Mouse (Mus musculus) right cerebral cortex, postnatal 14 days (tissue): ENCODE measurements around the gene 9030025P20Rik.
"Not testable (repeated sequence)": the region's sequence is repeated elsewhere in the genome, so short reads cannot be mapped to it uniquely, and the experiment has no call there.

Experiments
- DNase-seq: peaks from one replicate; pipeline ENCODE4 v3.0.0; 2022

9030025P20Rik gene

DNA sequence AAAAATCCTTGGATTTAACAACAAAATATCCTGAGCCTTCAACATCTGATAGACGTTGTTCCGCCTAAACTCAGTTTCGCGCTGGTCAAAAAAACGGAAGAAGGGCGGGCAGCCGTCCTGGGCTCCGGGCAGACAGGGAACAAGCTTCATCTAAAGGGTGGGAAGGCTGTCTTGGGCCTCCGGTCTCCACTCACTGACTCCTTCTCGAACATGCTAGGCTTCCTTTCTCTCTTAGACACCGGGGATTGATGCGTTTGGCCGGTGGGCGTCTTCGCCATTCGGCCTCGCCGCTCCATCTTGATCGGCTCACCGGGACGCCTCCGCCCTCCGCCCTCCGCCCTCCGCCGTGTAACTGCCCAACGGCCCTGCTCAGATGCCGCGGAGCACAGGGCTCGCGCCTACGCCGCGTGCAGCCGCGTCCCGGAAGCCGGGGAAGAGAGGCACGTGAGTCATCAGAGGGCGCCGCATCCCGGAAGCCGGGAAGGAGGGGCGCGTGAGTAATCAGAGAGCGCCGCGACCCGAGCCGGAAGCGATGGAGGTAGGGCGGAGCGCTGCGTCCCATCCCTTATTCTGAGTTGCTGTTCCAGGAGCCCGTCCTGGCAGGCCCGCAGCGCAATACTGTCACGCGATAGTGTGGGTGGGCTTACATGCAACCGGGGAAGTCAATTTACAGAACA lies at the start of gene 9030025P20Rik, which contains the start of gene Gm3417:
TSS of gene 9030025P20Rik (plus strand) at position 107 of the 677 bp plus-strand sequence.
TSS of gene Gm3417 (minus strand) at position 429 of the 677 bp plus-strand sequence.
- DNase-seq, result not testable (repeated sequence)

DNA sequence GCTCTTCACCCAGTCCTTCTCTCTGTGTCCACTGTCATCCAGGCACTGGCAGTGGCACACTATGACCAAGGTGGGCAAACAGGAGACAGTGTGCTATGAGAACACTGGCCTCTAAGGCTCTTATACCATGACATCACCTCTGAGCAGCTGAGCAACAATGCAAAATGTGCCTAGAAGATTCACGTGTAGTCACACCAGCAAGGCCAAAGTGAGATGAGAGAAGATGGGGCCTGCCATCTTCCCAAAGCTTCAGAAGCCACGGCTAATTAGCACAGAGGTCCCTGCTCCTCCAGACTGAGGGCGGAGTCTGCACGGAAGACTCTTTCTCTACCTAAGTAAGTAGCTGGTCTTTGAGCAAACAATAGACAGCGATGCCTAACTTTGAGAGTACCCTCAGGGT lies 49.6 kb upstream of the 9030025P20Rik start:
- DNase-seq, result no peak

DNA sequence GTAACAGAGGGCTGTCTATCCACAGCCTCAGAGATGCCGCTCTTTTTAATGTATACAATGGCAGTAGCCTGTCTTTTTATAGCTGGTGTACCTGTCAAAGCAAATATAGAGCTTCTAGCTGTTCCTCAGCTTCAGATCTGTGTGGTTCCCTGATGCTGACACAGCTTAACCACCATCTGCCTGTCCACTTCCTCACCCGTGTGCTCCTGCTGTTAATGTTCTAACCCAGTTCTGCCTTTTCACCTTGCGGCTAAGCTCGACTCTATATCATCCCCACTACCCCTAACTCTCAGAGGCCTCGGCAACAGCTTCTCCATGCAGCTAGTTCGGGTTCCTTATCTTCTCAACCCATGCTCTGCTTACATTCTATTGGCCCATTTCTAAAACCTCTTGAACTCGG lies 47.6 kb upstream of the 9030025P20Rik start:
- DNase-seq, result no peak

DNA sequence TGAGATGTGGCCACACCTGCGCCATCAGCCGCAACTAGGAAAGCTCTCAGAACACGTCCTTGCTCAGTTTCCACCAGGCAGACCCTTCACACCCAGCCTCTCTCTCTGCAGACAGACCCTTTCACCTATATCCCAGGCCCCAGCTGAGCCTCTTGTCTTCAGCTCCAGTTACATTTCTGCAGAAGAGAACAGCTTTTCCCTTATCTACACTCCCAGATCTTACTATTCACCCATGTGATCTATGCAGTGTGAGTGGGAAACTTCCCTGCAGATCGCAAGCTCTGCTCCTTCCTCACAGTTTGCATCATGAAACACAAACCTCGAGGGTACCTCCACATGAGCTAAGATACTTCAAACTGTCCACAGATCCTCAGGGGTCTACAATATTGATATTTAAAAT lies 46.8 kb upstream of the 9030025P20Rik start:
- no peak for DNase-seq

DNA sequence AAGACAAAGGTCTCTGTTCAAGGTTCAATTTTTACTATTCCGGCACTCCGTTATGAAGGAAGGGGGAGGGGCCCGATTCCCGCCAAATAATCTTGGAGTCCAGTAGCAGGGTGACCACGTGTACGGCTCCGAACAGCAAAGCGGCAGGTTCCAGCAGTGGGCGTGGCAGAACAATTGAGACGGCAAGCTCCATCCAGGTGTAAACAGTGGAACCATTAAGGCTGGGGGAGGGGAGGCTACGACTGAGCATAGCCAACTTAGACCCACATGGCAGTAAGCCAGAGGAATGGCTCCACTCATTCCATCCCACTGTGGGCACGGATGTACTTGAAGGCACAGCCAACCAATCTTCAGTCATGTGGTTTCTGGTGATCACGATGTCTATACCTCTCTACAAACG lies 43.0 kb upstream of the 9030025P20Rik start:
- DNase-seq, result not testable (repeated sequence)

GRCm38 (mm10) chr17:14935841-14936605 lies 42.2 kb upstream of the 9030025P20Rik start:
- no peak for DNase-seq

DNA sequence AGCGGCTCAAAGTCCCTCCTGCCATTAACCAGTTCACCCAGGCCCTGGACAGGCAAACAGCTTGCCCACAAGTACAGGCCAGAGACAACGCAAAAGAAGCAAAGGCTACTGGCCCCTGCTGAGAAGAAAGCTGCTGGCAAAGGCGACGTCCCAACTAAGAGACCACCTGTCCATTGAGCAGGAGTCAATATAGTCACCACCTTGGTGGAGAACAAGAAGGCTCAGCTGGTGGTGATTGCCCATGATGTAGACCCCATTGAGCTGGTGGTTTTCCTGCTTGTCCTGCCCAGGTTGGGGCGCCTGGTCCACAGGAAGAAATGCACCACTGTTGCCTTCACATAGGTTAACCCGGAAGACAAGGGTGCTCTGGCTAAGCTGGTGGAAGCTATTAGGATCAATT lies 36.1 kb upstream of the 9030025P20Rik start:
- not testable (repeated sequence) for DNase-seq

DNA sequence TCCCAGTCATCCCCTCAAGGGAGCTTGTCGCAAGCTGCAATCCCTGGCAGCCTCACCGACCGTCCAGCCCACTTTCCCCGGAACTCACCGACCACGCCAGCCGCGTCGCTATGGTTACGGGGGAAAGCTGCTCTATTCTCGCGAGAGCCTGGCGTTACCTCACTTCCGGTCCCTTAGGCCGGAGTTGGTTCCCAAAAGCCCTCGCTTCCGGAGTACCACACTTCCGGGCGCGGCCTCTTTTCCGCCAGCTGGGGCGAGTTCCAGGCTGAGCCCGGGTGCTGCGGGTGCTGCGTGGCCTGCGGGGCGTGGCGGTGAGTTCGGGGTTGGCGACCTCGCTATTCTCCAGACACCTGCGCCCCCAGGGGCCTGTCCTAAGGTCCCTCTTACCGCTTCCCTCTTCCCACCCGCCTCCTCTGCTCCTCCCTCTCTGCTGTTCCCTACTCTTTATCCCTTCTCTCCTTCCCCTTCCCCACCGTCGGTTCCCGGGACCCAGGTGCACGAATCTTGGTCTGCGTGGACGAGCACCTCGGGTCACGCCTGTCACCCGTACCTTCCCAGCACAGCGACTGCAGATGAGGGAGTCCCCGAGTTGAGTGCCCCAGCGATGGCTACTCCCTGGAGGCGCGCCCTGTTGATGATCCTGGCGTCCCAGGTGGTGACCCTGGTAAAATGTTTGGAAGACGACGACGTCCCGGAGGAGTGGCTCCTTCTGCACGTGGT lies 35.1 kb upstream of the 9030025P20Rik start, which contains the start of the genes Wdr27 and 1600012H06Rik:
TSS of gene Wdr27 (minus strand) at position 150 of the 720 bp plus-strand sequence.
TSS of gene 1600012H06Rik (plus strand) at position 176 of the 720 bp plus-strand sequence.
- DNase-seq, result peak; percentile 98

DNA sequence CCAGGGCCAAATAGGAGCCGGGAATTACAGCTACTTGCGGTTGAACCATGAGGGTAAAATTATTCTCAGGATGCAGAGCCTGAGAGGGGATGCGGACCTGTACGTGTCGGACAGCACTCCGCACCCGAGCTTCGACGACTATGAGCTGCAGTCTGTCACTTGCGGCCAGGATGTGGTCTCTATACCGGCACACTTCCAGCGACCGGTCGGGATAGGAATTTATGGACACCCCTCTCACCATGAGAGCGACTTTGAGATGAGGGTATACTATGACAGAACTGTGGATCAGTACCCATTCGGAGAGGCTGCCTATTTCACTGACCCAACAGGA lies 34.6 kb upstream of the 9030025P20Rik start:
- no peak for DNase-seq

DNA sequence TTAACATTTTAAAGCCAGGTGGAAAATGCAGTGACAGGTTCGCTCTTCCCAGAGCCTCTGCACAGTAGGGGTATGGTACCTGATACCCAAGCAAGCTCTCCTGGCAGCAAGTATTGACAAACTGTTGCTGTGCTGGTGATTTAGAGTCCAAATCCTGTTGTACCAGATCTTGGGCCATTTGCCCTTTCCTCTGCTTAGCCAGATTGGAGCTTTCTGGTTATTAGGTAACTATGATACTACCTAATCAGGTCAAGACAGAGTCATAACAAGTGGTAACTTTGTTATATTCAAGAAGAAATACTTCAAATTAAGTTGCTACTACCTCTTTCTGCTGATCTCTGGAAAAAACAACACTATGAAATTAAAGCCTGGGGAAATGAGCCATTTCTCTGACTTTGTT lies 33.7 kb upstream of the 9030025P20Rik start:
- DNase-seq, result no peak

DNA sequence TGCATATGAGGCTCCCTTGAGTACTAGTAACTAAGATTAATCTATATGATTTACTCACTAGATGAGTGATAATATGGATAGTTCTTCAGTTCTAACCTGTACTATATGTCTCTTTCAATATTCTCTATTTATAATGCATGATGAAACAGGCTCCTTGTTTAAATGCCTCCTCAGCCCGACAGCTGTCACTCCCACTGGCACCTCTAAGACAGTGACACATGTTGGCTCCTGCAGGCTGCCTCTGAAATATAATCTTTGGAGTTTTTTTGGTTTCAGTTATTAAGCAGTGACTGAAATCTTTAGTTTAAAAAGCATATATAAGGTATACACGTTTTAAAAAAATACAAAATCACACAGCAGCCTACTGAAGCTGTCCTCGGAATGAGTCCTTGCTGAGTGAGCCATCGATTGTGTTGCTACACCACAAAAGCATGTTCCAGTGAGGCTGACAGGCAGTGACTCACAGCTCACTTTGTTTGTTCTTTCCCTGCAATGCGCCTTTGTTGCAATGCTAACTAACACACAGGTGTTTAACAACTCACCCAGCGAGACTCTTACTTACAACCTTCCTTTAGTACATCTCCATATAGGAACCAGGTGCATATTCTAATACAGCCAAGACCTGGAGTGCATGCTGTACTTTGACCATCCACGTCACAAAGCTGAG lies 29.0 kb upstream of the 9030025P20Rik start:
- no peak for DNase-seq

- no peak for DNase-seq
Measured at GRCm38 (mm10) chr17:14953452-14953851, 24.8 kb upstream of the 9030025P20Rik start.

DNA sequence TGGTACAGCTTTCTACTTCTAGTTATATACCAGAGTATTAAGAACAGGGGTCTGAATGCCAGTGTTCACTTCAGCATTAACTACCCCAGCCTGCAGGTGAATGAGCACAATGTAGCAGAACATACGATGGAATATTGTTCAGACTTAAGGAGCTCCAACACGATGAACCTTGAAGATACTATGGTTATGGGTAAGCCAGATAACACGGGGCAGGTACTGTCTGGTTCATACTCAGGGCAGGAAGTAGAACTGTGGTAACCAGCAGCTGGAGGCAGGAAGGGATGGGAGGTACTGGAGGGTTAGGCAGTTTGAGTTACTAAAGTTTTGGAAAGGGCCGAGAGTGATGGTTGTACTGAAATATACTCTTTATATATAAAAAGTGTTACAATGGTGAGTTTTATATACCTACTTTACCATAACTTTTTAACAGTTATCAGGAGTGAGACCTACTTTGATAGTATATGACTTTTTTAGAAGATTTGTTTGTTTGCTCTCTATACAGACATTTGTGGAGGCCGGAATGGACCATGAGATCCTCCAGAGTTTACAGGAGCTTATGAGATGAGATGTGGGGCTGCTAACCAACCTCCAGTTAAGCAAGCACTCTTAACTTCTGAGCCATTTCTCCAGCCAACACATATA lies 19.5 kb upstream of the 9030025P20Rik start:
- no peak for DNase-seq

GRCm38 (mm10) chr17:14959979-14960378 lies 18.3 kb upstream of the 9030025P20Rik start:
- no peak for DNase-seq

DNA sequence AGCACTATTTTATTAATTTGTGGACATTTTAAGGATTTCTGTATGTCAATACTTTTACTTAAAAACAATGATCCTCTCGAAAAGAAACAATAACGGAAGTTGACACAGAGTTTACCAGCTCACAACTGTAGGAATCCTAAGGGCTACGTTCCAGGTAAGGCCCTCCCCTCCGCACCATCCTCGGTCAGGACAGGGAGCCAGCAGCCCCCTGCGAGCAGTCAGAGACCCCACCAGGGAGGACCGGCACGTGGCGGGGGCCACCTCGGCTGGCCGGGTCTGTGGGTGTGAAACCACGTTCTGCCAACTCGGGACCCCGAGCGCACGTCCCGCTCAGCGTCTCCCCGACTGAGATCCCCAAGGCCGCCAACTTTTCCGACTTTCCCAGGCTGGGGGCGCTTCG lies 17.7 kb upstream of the 9030025P20Rik start:
- no peak for DNase-seq

- DNase-seq, result not testable (repeated sequence)
Measured at GRCm38 (mm10) chr17:14960951-14961556, 17.2 kb upstream of the 9030025P20Rik start, which contains the start of gene Phf10. Gene Phf10, minus strand, starts transcription at chr17:14961273.

DNA sequence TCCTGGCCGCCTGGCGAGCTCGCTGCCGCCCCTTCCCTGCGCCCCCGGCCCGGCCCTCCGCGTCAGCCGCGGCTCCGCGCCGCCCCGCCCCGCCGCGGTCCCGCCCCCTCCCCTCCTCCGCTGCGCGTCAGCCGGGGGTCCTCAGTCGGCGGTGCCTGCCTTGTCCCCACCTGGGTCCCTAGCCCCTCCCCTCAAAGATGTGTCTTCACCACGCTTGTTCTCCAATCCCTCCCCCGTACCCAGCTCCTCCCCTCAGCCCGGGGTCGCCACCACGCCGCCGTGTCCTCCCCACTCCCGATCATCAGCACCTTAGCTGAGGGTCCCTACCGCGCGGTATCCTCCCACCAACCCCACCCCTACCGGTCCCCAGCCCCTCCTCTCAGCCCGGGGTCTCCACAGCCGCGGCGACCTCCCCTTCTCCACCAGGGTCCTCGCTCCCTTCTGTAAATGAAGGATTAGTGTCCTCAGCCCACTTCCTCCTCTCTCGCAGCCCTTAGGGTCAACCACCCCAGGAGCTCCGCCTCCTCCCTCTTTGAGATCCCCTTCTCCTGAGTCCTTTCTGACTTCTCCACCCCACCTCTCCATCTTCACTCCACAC lies 16.6 kb upstream of the 9030025P20Rik start:
- not testable (repeated sequence) for DNase-seq

DNA sequence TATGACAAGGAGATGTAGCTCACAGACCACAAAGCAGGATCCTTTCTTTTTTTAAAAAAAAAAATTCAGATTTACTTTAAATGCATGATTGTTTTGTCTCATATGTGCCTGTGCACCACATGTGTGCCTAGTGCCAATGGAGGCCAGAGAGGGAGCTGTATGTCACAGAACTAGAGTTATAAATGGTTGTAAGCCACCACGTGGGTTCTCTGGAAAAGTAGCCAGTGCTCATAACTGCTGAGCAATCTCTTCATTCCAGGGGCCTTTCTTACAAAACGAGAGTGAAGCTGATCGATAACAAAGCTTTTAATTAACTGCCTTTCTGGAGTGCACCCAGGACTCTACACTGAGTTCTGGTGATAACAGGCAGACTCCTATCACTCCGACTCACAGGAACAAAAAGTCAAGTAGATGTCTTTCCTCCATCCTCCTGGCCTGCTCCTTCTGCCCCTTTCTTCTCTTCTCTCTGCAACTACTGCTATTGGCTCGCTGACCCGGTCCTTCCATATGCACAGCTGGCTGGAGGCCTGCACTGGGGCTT lies 9.8 kb upstream of the 9030025P20Rik start:
- not testable (repeated sequence) for DNase-seq

GRCm38 (mm10) chr17:14977718-14978361 lies 428 bp upstream of the 9030025P20Rik start:
- not testable (repeated sequence) for DNase-seq

DNA sequence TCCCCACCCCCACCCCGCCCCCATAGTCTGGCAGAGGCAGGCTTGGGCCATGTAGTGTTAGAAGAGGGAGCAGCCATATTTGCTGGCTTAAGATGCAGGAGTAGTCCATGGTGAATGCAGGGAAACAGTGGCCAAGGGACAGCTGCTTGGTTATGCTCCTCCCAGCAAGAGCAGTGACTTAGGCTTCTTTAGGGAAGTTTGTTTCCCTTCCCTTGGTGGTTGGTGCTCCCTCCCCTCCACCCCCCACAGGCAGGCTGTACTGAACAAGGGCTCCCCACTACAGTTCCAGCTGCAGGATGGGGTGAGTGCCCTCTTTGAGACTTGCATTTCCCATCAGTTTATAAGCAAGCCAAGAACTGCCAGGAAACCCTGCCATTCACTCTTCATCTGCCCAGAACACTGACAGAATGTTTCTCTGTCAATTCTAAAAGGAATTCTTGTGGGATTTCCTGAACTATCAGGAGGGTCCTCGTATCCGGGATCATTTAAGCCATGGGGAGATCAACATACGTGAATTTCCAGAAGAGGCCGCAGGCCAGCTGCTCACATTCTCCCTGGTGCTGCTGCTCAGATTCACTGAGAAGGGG lies 11.9 kb downstream of the 9030025P20Rik start:
- not testable (repeated sequence) for DNase-seq
